Mouse (Mus musculus): ENCODE measurements at regions not wholly inside any gene's neighbourhood (a gene's known extent, or its start where the extent isn't known, plus 50 kb on each side); places are given as distances from the start of the nearest gene placed in this dataset.

GRCm38 (mm10) chr11:113188263-113188920, 406.4 kb downstream of the Sox9 start:
- no peak for TF ChIP-seq POLR2A (IDR thresholded peaks at IDR 0.05; ENCODE audit: insufficient read depth, low read depth, low read length)
- TF ChIP-seq CTCF (IDR thresholded peaks at IDR 0.05; ENCODE audit: insufficient read depth, low read depth, low read length): no peak

All from olfactory bulb, adult 2 months (tissue).